Mouse (Mus musculus) lung, embryonic 15.5 days (tissue): Measurements from ENCODE around the gene Olfr1301. TPM values are rescaled to one million over a fixed set of nuclear protein-coding genes. Genes with fewer than 3 reads are reported as not detected.

Experiments used
- ATAC-seq: fragments of 200-750 bp; cut with Nextera tagmentation; 2 replicates; pipeline ENCODE4 v1.8.0; 2017; ENCODE audit warnings: moderate number of reproducible peaks, borderline replicate concordance; ENCODE audit not compliant: low FRiP score, low TSS enrichment; ENCODE audit errors: extremely low read depth
- H3K27ac ChIP-seq: fragments of 300-500 bp; sonication (generic); 2 replicates; pipeline ENCODE4 v1.5.1; 2015; ENCODE audit warnings: moderate library complexity, mild to moderate bottlenecking, inconsistent platforms
- H3K27me3 ChIP-seq: fragments of 300-500 bp; sonication (generic); 2 replicates; pipeline ENCODE4 v1.6.1; 2015; ENCODE audit warnings: inconsistent platforms
- H3K36me3 ChIP-seq: fragments of 300-500 bp; sonication (generic); 2 replicates; pipeline ENCODE4 v1.6.1; 2015; ENCODE audit warnings: inconsistent platforms
- H3K4me1 ChIP-seq: fragments of 300-500 bp; sonication (generic); 2 replicates; pipeline ENCODE4 v1.6.1; 2015; ENCODE audit warnings: inconsistent platforms
- H3K4me2 ChIP-seq: fragments of 300-500 bp; sonication (generic); 2 replicates; pipeline ENCODE4 v1.6.1; 2015; ENCODE audit warnings: inconsistent platforms, mild to moderate bottlenecking, moderate library complexity
- H3K4me3 ChIP-seq: fragments of 300-500 bp; sonication (generic); 2 replicates; pipeline ENCODE4 v1.5.1; 2015; ENCODE audit warnings: mild to moderate bottlenecking, inconsistent platforms
- H3K9ac ChIP-seq: fragments of 300-500 bp; sonication (generic); 2 replicates; pipeline ENCODE4 v1.6.1; 2015; ENCODE audit warnings: inconsistent platforms
- H3K9me3 ChIP-seq: fragments of 300-500 bp; sonication (generic); 2 replicates; pipeline ENCODE4 v1.6.1; 2016; ENCODE audit warnings: inconsistent platforms
- WGBS: fragments of 180-500 bp; shearing (Covaris S2); methylation state at CpG from one replicate; pipeline ENCODE4 v1.1.7; 2015; 5-methylcytosine and 5-hydroxymethylcytosine counted together
- polyA plus RNA-seq: library from polyadenylated mRNA; unstranded; fragments of >200 nt; fragmentation: Nextera tagmentation; extraction: Ambion mirVana; gene quantifications from 2 replicates; pipeline ENCODE4 v1.2.1, GENCODE M21; 2015

The Olfr1301 gene
- not detected in 2 replicates for polyA plus RNA-seq

- Histone ChIP-seq H3K4me3 (no peak within 1 kb of the TSS), H3K27me3 (no peaks in the 10 kb centered on the region), H3K9ac (no peak within 1 kb of the TSS), H3K27ac (no peak within 1 kb of the TSS), H3K36me3 (no peaks in the 10 kb centered on the region), H3K4me1 (no peaks in the 10 kb centered on the region), H3K4me2 (no peak within 1 kb of the TSS), H3K9me3 (no peaks in the 10 kb centered on the region)
- ATAC-seq = no peak
- WGBS = 81% methylated on average over 3 of the region's 3 CpGs
Observed at GRCm38 (mm10) chr2:111750706-111751105, at the start of gene Olfr1301. Olfr1301 (plus strand) TSS chr2:111751006.

DNA sequence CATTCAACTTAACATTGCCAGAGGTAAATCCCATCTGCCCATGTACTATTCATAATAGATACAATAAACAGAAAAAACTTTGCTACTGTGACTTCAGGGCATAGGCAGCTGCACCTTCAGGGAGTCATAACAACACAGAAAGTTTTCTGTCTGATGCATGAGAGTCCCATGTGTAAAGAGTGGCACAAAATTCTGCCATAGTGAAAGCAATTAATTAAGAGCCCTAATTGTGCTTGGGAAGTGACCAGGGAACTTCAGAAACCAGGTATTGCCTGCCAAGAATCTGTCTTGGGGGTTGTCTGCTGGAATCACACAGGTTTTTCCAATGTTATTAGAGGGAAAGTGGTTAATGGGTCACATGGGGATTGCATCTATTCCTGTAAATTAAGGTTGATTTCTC, 24.1 kb upstream of the Olfr1301 start:
- no peak overlapping the region for H3K4me3 ChIP-seq
- no peak overlapping the region for H3K27ac ChIP-seq
- no peak overlapping the region for H3K9ac ChIP-seq
- ATAC-seq = no peak
- H3K9me3 ChIP-seq = 0 out of 2 replicates have a peak, but pooled peaks cover 3% of the 10 kb centered on the region
- H3K36me3 ChIP-seq = no peaks in the 10 kb centered on the region
- H3K4me2 ChIP-seq = no peak overlapping the region
- no peaks in the 10 kb centered on the region for H3K27me3 ChIP-seq
- no peaks in the 10 kb centered on the region for H3K4me1 ChIP-seq

DNA sequence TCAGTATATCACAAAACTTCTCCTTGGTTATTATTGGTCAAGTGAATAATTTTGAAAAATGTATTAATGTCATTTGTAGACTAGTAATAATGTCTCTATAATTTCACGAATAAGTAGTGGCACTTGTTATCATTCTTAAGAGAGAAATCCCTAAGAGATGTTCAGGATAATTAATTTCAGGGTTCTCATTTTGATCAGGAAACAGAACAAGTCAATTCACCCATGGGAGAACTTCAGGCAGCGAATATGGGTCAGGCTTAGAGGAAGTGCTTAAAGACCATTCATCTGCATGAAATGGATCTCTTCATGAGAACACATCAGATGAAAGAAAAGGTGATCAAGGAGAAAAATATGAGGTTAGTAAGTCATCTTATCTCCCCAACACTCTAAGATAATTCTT, 26.3 kb downstream of the Olfr1301 start, which contains the start of gene Olfr1302:
Gene Olfr1302 (plus strand): TSS at position 301 of the 400 bp plus-strand sequence.
- no peaks in the 10 kb centered on the region for H3K27me3 ChIP-seq
- no peaks in the 10 kb centered on the region for H3K4me1 ChIP-seq
- H3K27ac ChIP-seq = no peak within 1 kb of the TSS
- no peaks in the 10 kb centered on the region for H3K9me3 ChIP-seq
- no peak within 1 kb of the TSS for H3K4me3 ChIP-seq
- no peak within 1 kb of the TSS for H3K9ac ChIP-seq
- H3K4me2 ChIP-seq = no peak within 1 kb of the TSS
- 70% methylated on average over 2 of the region's 2 CpGs for WGBS
- no peak for ATAC-seq
- H3K36me3 ChIP-seq = no peaks in the 10 kb centered on the region

Other genes starting within 250 kb of the Olfr1301 start
- gene Olfr1293-ps, start 225.8 kb upstream of the Olfr1301 start, polyA plus RNA-seq = not detected in 2 replicates
- not detected in 2 replicates for gene Olfr1294, start 210.7 kb upstream of the Olfr1301 start, polyA plus RNA-seq
- not detected in 2 replicates for gene Olfr1295, start 181.3 kb upstream of the Olfr1301 start, polyA plus RNA-seq
- gene Olfr1297, start 124.5 kb upstream of the Olfr1301 start, polyA plus RNA-seq = not detected in 2 replicates
- not detected in 2 replicates for gene Olfr1298, start 101.8 kb upstream of the Olfr1301 start, polyA plus RNA-seq
- not detected in 2 replicates for gene Olfr1299, start 89.6 kb upstream of the Olfr1301 start, polyA plus RNA-seq
- not detected in 2 replicates for gene Olfr1302, start 26.4 kb downstream of the Olfr1301 start, polyA plus RNA-seq
- gene Olfr1303, start 69.3 kb downstream of the Olfr1301 start, polyA plus RNA-seq = not detected in 2 replicates
- not detected in 2 replicates for gene Olfr1305, start 126.1 kb downstream of the Olfr1301 start, polyA plus RNA-seq
- gene Olfr1306, start 165.3 kb downstream of the Olfr1301 start, polyA plus RNA-seq = not detected in 2 replicates
- 0.01 TPM in 1 of 2 replicates, not detected in the other for gene Olfr1307, start 198.4 kb downstream of the Olfr1301 start, polyA plus RNA-seq
- gene Olfr1308, start 213.9 kb downstream of the Olfr1301 start, polyA plus RNA-seq = not detected in 2 replicates
- not detected in 2 replicates for gene Olfr1309, start 239.3 kb downstream of the Olfr1301 start, polyA plus RNA-seq